Mouse (Mus musculus) neural tube, embryonic 13.5 days (tissue): ENCODE measurements around the gene Cd69. TPM values are rescaled to one million over a fixed set of nuclear protein-coding genes. Genes with fewer than 3 reads are reported as not detected.

Source experiments
- ATAC-seq: fragments of 200-750 bp; cut with Nextera tagmentation; 2 replicates; pipeline ENCODE4 v1.8.0; 2017; ENCODE audit warnings: low read depth, mild to moderate bottlenecking, moderate TSS enrichment, moderate library complexity
- H3K27ac ChIP-seq: fragments of 300-500 bp; sonication (generic); replicated peaks from 2 replicates; pipeline ENCODE4 v1.5.1; 2015; ENCODE audit warnings: moderate library complexity, mild to moderate bottlenecking, inconsistent platforms
- H3K27me3 ChIP-seq: fragments of 300-500 bp; sonication (generic); 2 replicates; pipeline ENCODE4 v1.6.1; 2015; ENCODE audit warnings: mild to moderate bottlenecking, inconsistent platforms
- H3K36me3 ChIP-seq: fragments of 300-500 bp; sonication (generic); 2 replicates; pipeline ENCODE4 v1.6.1; 2015; ENCODE audit warnings: mild to moderate bottlenecking, inconsistent platforms
- H3K4me1 ChIP-seq: fragments of 300-500 bp; sonication (generic); replicated peaks from 2 replicates; pipeline ENCODE4 v1.6.1; 2015; ENCODE audit warnings: inconsistent platforms
- H3K4me2 ChIP-seq: fragments of 300-500 bp; sonication (generic); 2 replicates; pipeline ENCODE4 v1.6.1; 2015; ENCODE audit warnings: inconsistent platforms, mild to moderate bottlenecking, moderate library complexity
- H3K4me3 ChIP-seq: fragments of 300-500 bp; sonication (generic); 2 replicates; pipeline ENCODE4 v1.5.1; 2015; ENCODE audit warnings: mild to moderate bottlenecking, inconsistent platforms
- H3K9ac ChIP-seq: fragments of 300-500 bp; sonication (generic); 2 replicates; pipeline ENCODE4 v1.6.1; 2015; ENCODE audit warnings: moderate library complexity, mild to moderate bottlenecking, inconsistent platforms
- H3K9me3 ChIP-seq: fragments of 300-500 bp; sonication (generic); 2 replicates; pipeline ENCODE4 v1.6.1; 2016; ENCODE audit warnings: inconsistent platforms
- WGBS: fragments of 180-500 bp; shearing (Covaris S2); methylation state at CpG from one replicate; pipeline ENCODE4 v1.1.7; 2015; 5-methylcytosine and 5-hydroxymethylcytosine counted together
- polyA plus RNA-seq: library from polyadenylated mRNA; unstranded; fragments of >200 nt; fragmentation: Nextera tagmentation; extraction: Ambion mirVana; gene quantifications from 2 replicates; pipeline ENCODE4 v1.2.1, GENCODE M21; 2015

The Cd69 gene
- not detected in 2 replicates for polyA plus RNA-seq

DNA sequence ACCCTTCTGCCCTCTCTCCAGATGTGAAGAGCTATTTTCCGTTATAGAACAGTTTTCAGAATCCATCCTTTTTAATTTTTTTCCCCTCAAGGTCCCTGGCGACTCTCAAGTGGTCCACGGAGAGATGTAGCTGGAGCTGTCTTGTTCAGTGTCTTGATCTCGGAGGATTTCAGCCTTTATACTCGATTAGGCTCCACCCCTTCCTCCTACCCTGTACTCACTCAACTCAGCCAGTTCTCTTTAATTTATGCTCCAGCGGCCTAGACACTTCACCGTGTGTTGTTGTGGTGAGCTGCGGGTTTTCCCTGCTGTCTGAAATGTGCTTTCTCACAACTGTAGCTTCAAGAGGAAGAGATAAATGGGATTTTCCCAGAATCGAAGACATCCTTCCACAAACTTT lies at the start of gene Cd69:
Gene Cd69 (minus strand): TSS at position 217 of the 400 bp plus-strand sequence.
- ATAC-seq = no peak
- H3K9ac ChIP-seq = no peak within 1 kb of the TSS
- no peaks in the 10 kb centered on the region for H3K9me3 ChIP-seq
- H3K4me2 ChIP-seq = no peak within 1 kb of the TSS
- no peaks in the 10 kb centered on the region for H3K27me3 ChIP-seq
- no peaks in the 10 kb centered on the region for H3K4me1 ChIP-seq
- no peak within 1 kb of the TSS for H3K27ac ChIP-seq
- H3K36me3 ChIP-seq = no peaks in the 10 kb centered on the region
- no peak within 1 kb of the TSS for H3K4me3 ChIP-seq
- 78% methylated on average over 9 of the region's 9 CpGs for WGBS

DNA sequence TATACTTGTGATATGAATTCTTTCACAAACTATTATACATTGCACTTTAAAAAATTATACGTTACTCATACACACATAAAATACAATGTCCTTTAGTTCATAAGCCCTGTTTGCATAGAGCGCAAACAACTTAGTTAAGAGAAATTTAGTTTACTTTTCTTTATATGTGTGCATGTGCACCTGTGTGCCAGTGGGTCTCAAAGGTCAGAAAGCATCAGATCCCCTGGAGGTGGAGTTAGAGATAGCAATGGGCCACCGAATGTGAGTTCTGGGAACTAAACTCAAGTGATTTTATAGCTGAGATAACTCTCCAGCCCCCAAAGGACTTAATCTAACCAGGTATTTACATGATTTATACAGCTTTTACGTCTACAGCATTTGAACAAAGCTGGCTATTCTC lies 44.1 kb upstream of the Cd69 start:
- H3K27me3 ChIP-seq = no peaks in the 10 kb centered on the region
- no peak overlapping the region for H3K9ac ChIP-seq
- H3K4me1 ChIP-seq = no peaks in the 10 kb centered on the region
- no peak for ATAC-seq
- no peak overlapping the region for H3K27ac ChIP-seq
- 70% methylated on average over 4 of the region's 4 CpGs for WGBS
- H3K4me3 ChIP-seq = no peak overlapping the region
- H3K4me2 ChIP-seq = no peak overlapping the region
- no peaks in the 10 kb centered on the region for H3K36me3 ChIP-seq
- H3K9me3 ChIP-seq = no peaks in the 10 kb centered on the region

DNA sequence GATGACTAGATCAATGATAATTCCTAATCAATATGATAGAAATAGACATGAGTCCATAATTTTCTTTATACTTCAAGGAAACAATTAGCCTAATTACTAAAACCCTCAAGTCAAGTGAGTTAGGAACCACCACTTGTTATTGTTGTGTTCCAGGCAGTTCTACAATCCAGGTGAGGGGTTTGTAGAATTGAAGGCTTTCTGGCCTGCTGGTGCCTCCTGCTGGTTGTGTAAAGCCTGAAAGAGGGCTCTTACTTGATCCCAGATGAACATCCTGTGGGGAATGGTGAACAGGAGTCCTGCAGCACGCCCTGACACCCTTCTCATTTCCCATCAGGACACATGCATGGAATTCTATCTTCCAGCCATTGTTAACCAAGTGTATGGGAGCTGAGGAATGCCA lies 43.2 kb upstream of the Cd69 start:
- 53% methylated on average over 1 of the region's 1 CpGs for WGBS
- H3K4me1 ChIP-seq = no peaks in the 10 kb centered on the region
- no peak overlapping the region for H3K27ac ChIP-seq
- no peaks in the 10 kb centered on the region for H3K36me3 ChIP-seq
- H3K4me2 ChIP-seq = no peak overlapping the region
- no peaks in the 10 kb centered on the region for H3K9me3 ChIP-seq
- H3K9ac ChIP-seq = no peak overlapping the region
- no peak for ATAC-seq
- no peak overlapping the region for H3K4me3 ChIP-seq
- H3K27me3 ChIP-seq = no peaks in the 10 kb centered on the region

DNA sequence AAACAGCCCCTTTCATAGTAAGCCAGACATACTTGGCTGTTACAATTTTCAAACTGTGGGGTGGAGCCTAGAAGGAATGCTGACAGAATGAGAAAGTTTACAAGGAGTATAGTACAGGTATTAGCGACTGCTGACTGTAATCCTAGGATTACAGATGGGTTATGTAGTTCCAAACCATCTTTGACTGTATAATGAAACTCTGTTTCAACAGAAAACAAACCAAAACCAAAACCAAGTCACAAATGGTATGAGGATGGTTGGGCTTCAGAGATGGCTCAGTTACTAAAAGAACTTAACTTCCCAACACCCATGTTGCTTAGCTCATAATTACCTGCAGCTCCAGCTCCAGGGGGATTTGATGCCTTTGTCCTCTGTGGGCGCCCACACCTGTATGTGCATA lies 41.2 kb upstream of the Cd69 start:
- H3K27ac ChIP-seq = no peak overlapping the region
- H3K4me2 ChIP-seq = no peak overlapping the region
- no peak for ATAC-seq
- H3K9me3 ChIP-seq = no peaks in the 10 kb centered on the region
- no peaks in the 10 kb centered on the region for H3K27me3 ChIP-seq
- H3K9ac ChIP-seq = no peak overlapping the region
- 77% methylated on average over 2 of the region's 2 CpGs for WGBS
- no peak overlapping the region for H3K4me3 ChIP-seq
- no peaks in the 10 kb centered on the region for H3K36me3 ChIP-seq
- no peaks in the 10 kb centered on the region for H3K4me1 ChIP-seq

DNA sequence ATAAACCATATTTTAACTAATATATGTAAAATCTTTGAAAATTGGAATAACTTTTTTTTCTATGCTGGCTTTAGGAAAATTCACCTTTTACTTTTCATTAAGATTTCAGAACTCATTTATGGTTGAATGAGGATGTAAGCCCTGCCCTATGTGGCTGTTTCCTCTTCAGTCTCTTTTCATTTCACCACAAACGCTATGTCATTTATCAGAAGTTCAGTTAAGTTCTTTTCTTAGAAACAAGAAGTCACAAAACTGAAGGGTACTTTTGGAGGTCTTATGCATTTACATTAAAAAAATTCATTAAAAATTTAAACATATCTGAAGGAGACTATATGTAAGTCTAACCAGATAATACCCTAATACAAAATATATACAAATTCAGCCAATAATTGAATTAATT lies 40.5 kb upstream of the Cd69 start:
- Histone ChIP-seq H3K4me2 (no peak overlapping the region), H3K9ac (no peak overlapping the region), H3K4me3 (no peak overlapping the region), H3K9me3 (no peaks in the 10 kb centered on the region), H3K4me1 (no peaks in the 10 kb centered on the region), H3K36me3 (no peaks in the 10 kb centered on the region), H3K27me3 (no peaks in the 10 kb centered on the region), H3K27ac (no peak overlapping the region)
- no peak for ATAC-seq
- WGBS = 93% methylated on average over 1 of the region's 1 CpGs

DNA sequence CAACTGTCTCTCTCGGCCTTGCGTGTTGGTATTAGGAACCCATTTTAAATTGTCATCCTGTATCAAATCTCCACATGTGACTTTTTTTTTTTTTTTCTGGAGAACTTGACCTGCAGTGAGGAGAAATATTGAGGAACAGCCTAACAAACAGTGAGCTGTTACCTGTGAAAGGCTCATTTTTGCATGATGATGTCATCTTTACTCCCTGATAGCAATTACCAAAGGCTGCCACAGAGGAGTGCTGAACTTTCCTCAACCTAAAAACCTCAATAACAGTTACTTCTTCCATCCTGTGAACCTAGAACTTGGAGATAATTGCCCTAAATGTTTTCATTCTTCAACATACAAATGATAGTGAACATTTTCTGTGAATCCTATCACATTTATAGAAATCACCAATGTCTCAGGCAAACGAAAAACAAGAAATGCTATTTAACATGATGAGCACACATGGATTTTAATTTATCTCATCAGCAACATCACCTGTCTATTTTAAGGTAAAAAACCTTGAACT lies 39.5 kb upstream of the Cd69 start:
- 90% methylated on average over 3 of the region's 3 CpGs for WGBS
- no peak overlapping the region for H3K9ac ChIP-seq
- no peaks in the 10 kb centered on the region for H3K36me3 ChIP-seq
- H3K4me3 ChIP-seq = no peak overlapping the region
- H3K27ac ChIP-seq = no peak overlapping the region
- H3K27me3 ChIP-seq = no peaks in the 10 kb centered on the region
- H3K4me1 ChIP-seq = no peaks in the 10 kb centered on the region
- H3K9me3 ChIP-seq = no peaks in the 10 kb centered on the region
- no peak for ATAC-seq
- H3K4me2 ChIP-seq = no peak overlapping the region

DNA sequence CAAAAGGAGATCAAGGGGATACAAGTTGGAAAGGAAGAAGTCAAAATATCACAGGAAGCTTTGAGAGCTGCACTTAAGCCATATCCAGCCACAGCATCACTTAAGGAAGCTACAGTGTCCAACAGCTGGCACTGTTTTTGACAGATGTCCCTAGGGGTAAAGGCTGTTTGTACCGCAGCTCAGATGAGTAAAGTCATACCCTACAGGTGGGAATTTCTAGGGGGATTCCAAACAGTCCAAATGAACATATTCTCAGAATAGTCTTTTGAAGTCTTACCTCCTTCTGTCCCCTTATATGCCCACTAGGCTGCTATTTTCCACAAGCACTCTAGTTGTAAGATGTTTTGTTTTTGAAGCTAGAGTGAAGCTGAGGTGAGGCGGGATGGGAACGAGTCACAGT lies 37.3 kb upstream of the Cd69 start:
- ATAC-seq = no peak
- H3K36me3 ChIP-seq = no peaks in the 10 kb centered on the region
- H3K9me3 ChIP-seq = no peaks in the 10 kb centered on the region
- H3K27me3 ChIP-seq = no peaks in the 10 kb centered on the region
- WGBS = 83% methylated on average over 3 of the region's 3 CpGs
- no peaks in the 10 kb centered on the region for H3K4me1 ChIP-seq
- H3K9ac ChIP-seq = no peak overlapping the region
- no peak overlapping the region for H3K4me2 ChIP-seq
- H3K4me3 ChIP-seq = no peak overlapping the region
- no peak overlapping the region for H3K27ac ChIP-seq

DNA sequence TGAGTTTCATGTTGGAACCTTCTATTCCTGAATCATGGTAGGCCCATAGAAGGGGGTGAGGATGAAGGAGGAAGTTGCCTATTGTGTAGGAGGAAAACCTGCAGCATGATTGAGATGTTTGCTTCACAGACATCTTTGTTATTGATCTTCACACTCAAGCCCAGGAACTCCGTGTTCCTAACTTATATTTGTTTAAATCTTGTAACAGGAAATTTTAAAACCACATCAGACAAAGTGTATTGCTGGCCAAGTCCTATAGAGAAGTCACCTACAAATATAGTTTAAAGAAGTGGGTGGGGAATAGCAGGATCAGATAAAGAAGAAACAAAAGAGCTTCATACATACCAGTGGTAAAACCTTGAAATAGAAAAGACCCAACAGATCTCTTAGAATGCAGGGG lies 28.9 kb upstream of the Cd69 start:
- Histone ChIP-seq H3K4me1 (no peaks in the 10 kb centered on the region), H3K9ac (no peak overlapping the region), H3K36me3 (no peaks in the 10 kb centered on the region), H3K4me2 (no peak overlapping the region), H3K27me3 (no peaks in the 10 kb centered on the region), H3K9me3 (no peaks in the 10 kb centered on the region), H3K4me3 (no peak overlapping the region), H3K27ac (no peak overlapping the region)
- ATAC-seq = no peak
- 74% methylated on average over 1 of the region's 1 CpGs for WGBS

DNA sequence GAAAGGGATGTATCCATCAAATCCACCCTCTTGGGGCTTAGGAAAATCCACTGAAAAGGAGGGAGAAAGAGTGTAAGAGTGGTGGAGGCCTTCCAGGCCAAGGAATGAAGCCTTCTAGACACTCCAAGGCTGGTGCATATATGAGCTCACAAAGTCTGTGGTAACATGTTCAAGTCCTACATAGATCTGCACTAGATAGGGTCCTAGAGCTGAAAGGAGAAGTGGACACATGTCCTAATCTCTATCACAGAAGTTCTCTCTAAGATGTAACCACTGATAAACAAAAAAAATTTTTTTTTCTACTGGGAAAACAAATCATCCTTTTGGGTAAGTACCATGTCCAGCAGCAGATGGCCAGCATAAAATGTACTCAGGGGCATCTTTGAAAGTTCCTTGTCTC lies 13.5 kb upstream of the Cd69 start:
- no peak overlapping the region for H3K4me3 ChIP-seq
- no peaks in the 10 kb centered on the region for H3K9me3 ChIP-seq
- no peak for ATAC-seq
- no peaks in the 10 kb centered on the region for H3K36me3 ChIP-seq
- no peak overlapping the region for H3K9ac ChIP-seq
- H3K27ac ChIP-seq = no peak overlapping the region
- no peak overlapping the region for H3K4me2 ChIP-seq
- no peaks in the 10 kb centered on the region for H3K27me3 ChIP-seq
- H3K4me1 ChIP-seq = no peaks in the 10 kb centered on the region

DNA sequence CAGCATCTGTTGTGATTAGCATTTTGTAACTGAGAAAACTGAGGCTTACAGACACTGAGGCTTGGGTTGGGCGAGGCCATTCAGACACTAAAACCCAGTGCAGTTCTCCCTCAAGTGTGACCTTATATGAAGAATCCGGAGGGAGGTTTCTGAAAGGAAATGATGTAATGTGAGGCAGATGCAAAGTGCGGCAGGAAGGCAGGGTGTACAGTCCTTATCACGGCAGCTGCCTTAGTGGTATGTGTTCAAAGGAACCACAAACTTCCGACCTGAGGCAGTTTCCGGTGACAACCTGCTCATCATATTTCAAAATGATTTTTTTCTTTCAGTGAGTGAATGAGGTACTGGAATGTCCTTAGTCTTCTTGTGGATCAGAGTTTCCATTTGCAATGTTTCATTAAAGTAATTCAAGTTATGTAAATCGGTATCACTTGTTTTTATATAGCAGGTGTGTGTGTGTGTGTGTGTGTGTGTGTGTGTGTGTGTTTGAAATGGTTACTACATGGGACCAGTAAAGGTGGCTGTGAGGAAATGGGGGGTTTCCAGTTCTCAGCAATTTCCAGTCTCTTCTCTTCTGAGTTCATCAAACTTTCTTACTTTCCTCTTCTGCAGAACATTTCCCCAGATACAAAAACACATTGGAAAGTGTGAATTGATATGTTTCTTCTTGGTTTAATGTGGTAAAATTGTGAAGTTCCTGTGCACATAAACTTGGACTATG lies 9.3 kb upstream of the Cd69 start:
- Histone ChIP-seq H3K9ac (no peak overlapping the region), H3K4me3 (no peak overlapping the region), H3K4me1 (no peaks in the 10 kb centered on the region), H3K36me3 (no peaks in the 10 kb centered on the region), H3K27me3 (no peaks in the 10 kb centered on the region), H3K4me2 (no peak overlapping the region), H3K9me3 (no peaks in the 10 kb centered on the region), H3K27ac (no peak overlapping the region)
- no peak for ATAC-seq
- WGBS = 85% methylated on average over 7 of the region's 7 CpGs

DNA sequence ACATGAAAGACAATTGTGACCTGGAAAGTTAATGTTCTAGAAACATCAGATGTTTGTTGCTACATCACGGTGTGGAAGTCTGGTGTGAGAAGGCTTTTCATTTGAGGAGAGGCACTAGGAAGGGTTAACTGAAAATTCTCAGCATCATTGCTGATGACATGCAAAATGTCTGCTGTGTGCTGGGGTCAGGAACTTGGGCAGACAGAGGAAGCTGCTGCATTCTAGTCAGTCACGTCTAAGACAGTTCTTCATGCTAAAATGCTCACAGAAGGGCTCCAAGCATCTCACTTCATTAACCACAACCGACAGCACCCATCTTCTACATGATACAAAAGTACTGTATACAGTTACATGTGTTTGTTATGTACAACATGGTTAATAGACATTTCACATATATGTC lies 8.0 kb upstream of the Cd69 start:
- ATAC-seq = no peak
- H3K27me3 ChIP-seq = no peaks in the 10 kb centered on the region
- 71% methylated on average over 3 of the region's 3 CpGs for WGBS

DNA sequence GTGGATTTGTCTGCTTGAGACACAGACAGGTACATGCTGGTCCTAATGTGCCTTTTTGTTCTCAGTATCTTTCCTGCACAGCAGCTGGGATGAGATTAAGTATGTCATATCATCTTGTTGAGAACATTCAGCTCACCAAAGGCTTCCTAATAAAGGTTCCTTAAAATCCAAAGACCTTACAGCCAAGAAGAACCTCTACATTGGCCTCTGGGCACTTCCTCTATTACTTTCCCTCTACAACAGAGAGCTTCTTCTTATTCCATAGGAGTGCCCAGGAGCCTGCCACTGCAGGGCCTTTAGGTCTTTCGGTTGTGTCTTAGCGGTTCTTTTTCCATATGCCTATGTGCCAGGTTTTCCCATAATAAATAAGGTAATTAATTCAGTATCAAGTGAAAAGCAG lies 1.2 kb upstream of the Cd69 start:
- WGBS = 95% methylated on average over 2 of the region's 2 CpGs
- no peak for ATAC-seq
- no peaks in the 10 kb centered on the region for H3K4me1 ChIP-seq
- H3K36me3 ChIP-seq = no peaks in the 10 kb centered on the region
- no peak overlapping the region for H3K4me3 ChIP-seq
- no peaks in the 10 kb centered on the region for H3K9me3 ChIP-seq
- no peak overlapping the region for H3K27ac ChIP-seq
- no peak overlapping the region for H3K9ac ChIP-seq
- no peak overlapping the region for H3K4me2 ChIP-seq
- no peaks in the 10 kb centered on the region for H3K27me3 ChIP-seq

More for the DNA sequence above, 8.0 kb upstream of the Cd69 start:
- Histone ChIP-seq H3K4me2 (no peak overlapping the region), H3K9me3 (no peaks in the 10 kb centered on the region), H3K4me3 (no peak overlapping the region), H3K4me1 (no peaks in the 10 kb centered on the region), H3K27ac (no peak overlapping the region), H3K36me3 (no peaks in the 10 kb centered on the region), H3K9ac (no peak overlapping the region)

DNA sequence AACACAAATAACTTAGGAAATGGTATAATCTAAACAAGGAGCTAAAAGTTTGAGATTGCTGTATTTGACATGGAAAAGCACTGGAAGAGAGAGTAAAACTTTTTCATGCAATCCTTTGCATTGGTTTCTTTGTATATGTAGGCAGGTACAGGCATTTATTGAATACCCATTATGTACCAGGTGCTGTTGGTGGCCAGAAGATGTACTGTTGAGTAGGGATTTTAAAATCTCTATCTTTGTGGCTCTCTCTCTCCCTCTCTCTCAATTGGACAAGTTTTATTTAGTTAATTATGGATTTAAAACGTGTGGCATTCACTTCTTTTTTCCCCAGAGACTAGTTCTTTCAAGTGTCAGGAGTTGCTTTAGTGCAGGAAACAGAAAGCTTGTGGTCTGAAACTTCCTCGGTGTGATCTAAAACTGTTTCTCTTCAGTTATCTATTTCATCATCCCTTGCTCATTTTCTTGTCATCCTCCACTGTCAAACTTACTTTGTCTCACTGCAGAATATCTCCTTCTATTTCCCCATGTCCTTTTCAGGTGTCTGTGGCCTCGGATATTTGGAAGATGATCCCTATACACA lies 478 bp upstream of the Cd69 start:
- no peak for ATAC-seq
- Histone ChIP-seq H3K27ac (no peak overlapping the region), H3K9me3 (no peaks in the 10 kb centered on the region), H3K36me3 (no peaks in the 10 kb centered on the region), H3K9ac (no peak overlapping the region), H3K27me3 (no peaks in the 10 kb centered on the region), H3K4me3 (no peak overlapping the region), H3K4me2 (no peak overlapping the region), H3K4me1 (no peaks in the 10 kb centered on the region)
- 70% methylated on average over 3 of the region's 3 CpGs for WGBS
